21 mouse cellular contexts compared by ENCODE assay signal in genomic region chr11:96602806-96603205, GRCm38 (mm10).
DNase-seq lines count a peak whose midpoint lies in the region; ATAC-seq and TF ChIP-seq lines count a peak whose summit lies in the region.
"Had no signal": no experiment of that assay in that cellular context is flagged by ENCODE, and none has a peak within 500 bp of the region (broad histone marks: within the 10 kb centered on the region; RNA-seq: fewer than 3 reads in every experiment).

No protein-coding gene starts in this region.

- no peak overlapping the region for H3K4me2 ChIP-seq in lung, embryonic 14.5 days
- H3K4me2 ChIP-seq in liver, embryonic 12.5 days: no peak overlapping the region
- H3K4me2 ChIP-seq: embryonic facial prominence, embryonic 13.5 days; embryonic facial prominence, embryonic 15.5 days; forebrain, embryonic 13.5 days; forebrain, embryonic 15.5 days had no signal

- 58% methylated on average over 3 of the region's 3 CpGs for WGBS in lung, embryonic 14.5 days
- 53% methylated on average over 3 of the region's 3 CpGs for WGBS in liver, embryonic 12.5 days (ENCODE audit: insufficient replicate concordance)

- no peak overlapping the region for H3K4me3 ChIP-seq in lung, embryonic 14.5 days (ENCODE audit: low read depth, low read length)
- H3K4me3 ChIP-seq in liver, embryonic 12.5 days: no peak overlapping the region
- H3K4me3 ChIP-seq: embryonic facial prominence, embryonic 13.5 days; embryonic facial prominence, embryonic 15.5 days; forebrain, embryonic 13.5 days; forebrain, embryonic 15.5 days had no signal

- H3K9me3 ChIP-seq in lung, embryonic 14.5 days (ENCODE audit: low read depth, low read length): no peaks in the 10 kb centered on the region
- H3K9me3 ChIP-seq in liver, embryonic 12.5 days (replicated peaks): no peaks in the 10 kb centered on the region
- H3K9me3 ChIP-seq: embryonic facial prominence, embryonic 13.5 days; embryonic facial prominence, embryonic 15.5 days; forebrain, embryonic 13.5 days; forebrain, embryonic 15.5 days had no signal

- no peak overlapping the region for H3K27ac ChIP-seq in lung, embryonic 14.5 days (ENCODE audit: low read depth)
- no peak overlapping the region for H3K27ac ChIP-seq in liver, embryonic 12.5 days
- H3K27ac ChIP-seq: embryonic facial prominence, embryonic 13.5 days; embryonic facial prominence, embryonic 15.5 days; forebrain, embryonic 13.5 days; forebrain, embryonic 15.5 days had no signal

- H3K36me3 ChIP-seq in lung, embryonic 14.5 days (ENCODE audit: insufficient read depth): no peaks in the 10 kb centered on the region
- H3K36me3 ChIP-seq in liver, embryonic 12.5 days: no peaks in the 10 kb centered on the region
- H3K36me3 ChIP-seq: embryonic facial prominence, embryonic 13.5 days; embryonic facial prominence, embryonic 15.5 days; forebrain, embryonic 15.5 days had no signal

- DNase-seq in lung, embryonic 14.5 days: peak; percentile 31
- no peak for DNase-seq in lung, postnatal 36 days
- DNase-seq in 3T3-L1 (ENCODE audit: low read depth, low spot score): peak; percentile 58
- DNase-seq in NIH3T3 (ENCODE audit: low read depth): peak; percentile 10
- no peak for DNase-seq in gastrocnemius, postnatal 14 days
- no peak for DNase-seq in left cerebral cortex, adult 11 months (ENCODE audit: low spot score)
- DNase-seq: adrenal gland, adult 2 months; adrenal gland, postnatal 10 days; adrenal gland, postnatal 25 days; cerebellum, adult 11 months; cerebellum, adult 18-20 months; cerebellum, adult 8-10 months; cerebellum, adult 9-11 months; cerebellum, postnatal 14 days; cerebellum, postnatal 36 days; forebrain, postnatal 0 days had no signal

- no peak for TF ChIP-seq CTCF in lung, embryonic 14.5 days (IDR thresholded peaks at IDR 0.05; ENCODE audit: low read depth)

- peaks cover 9% of the 10 kb centered on the region for H3K4me1 ChIP-seq in lung, embryonic 14.5 days (ENCODE audit: insufficient read depth)
- no peaks in the 10 kb centered on the region for H3K4me1 ChIP-seq in liver, embryonic 12.5 days
- H3K4me1 ChIP-seq: embryonic facial prominence, embryonic 15.5 days; forebrain, embryonic 13.5 days had no signal

- intact Hi-C loops in gastrocnemius, postnatal 14 days (cut with DNase I; ENCODE audit: low total_unique reads): no loop called here

- no peaks in the 10 kb centered on the region for H3K27me3 ChIP-seq in lung, embryonic 14.5 days (ENCODE audit: insufficient read depth, low read length)
- peaks cover 15% of the 10 kb centered on the region; the same call in 1 of the 2 replicates for H3K27me3 ChIP-seq in liver, embryonic 12.5 days (replicated peaks)
- H3K27me3 ChIP-seq: embryonic facial prominence, embryonic 13.5 days; forebrain, embryonic 13.5 days; forebrain, embryonic 15.5 days had no signal

- H3K9ac ChIP-seq in lung, embryonic 14.5 days: no peak overlapping the region
- no peak overlapping the region for H3K9ac ChIP-seq in liver, embryonic 12.5 days
- H3K9ac ChIP-seq: embryonic facial prominence, embryonic 13.5 days; embryonic facial prominence, embryonic 15.5 days; forebrain, embryonic 13.5 days; forebrain, embryonic 15.5 days; forebrain, postnatal 0 days had no signal

- ATAC-seq in lung, embryonic 14.5 days (ENCODE audit: insufficient read depth): no peak
- no peak for ATAC-seq in liver, embryonic 12.5 days
- ATAC-seq: forebrain, embryonic 13.5 days; forebrain, embryonic 15.5 days; forebrain, postnatal 0 days had no signal

Comparison
In these comparisons a context has a peak if more than half of its experiments do, and no peak if none do; other contexts are left out.
1. DNase-seq: peak in lung, embryonic 14.5 days (single experiment), 3T3-L1 (single experiment) and NIH3T3 (single experiment); none in lung, postnatal 36 days (single experiment), gastrocnemius, postnatal 14 days (single experiment) and left cerebral cortex, adult 11 months (single experiment).